Mouse (Mus musculus): ENCODE data around the gene Trim9.

GRCm38 (mm10) chr12:70333253-70333805 lies 14.1 kb downstream of the Trim9 start:
- TF ChIP-seq CTCF (IDR thresholded peaks at IDR 0.05; ENCODE audit: low read depth) (no peak), EP300 (IDR thresholded peaks at IDR 0.05; ENCODE audit: low read depth) (no peak)
